9 mouse cellular contexts compared by ENCODE assay signal in the genomic region with DNA sequence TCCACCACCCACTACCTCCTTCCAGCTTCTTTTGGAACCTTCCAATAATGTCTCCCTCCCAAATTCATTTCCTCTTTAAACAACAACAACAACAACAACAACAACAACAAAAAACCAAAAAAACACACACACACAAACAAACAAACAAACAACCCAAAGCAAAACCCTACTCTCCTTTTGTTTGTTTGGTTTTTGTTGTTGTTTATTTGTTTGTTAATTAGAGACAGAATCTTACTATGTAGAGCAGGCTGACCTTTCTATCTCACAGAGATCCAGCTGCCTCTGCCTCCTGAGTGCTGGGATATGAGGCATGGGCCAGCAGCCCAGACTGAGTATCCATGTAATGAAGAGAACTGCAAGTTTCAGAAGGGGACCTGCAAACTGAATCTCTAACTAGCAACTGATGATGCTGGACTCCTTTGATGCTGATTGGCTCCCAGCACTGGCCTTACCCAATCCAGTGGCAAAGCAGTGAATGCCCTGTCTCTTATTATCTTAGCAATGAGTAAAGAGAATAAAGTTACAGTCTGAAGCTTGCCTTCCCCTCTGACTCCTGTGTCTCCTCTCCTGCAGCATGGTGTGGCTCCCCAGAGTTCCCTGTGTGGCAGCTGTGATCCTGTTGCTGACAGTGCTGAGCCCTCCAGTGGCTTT. TPM values are rescaled to one million over a fixed set of nuclear protein-coding genes. Genes with fewer than 3 reads are reported as not detected.
DNase-seq lines count a peak whose midpoint lies in the region; ATAC-seq and TF ChIP-seq lines count a peak whose summit lies in the region.
"Had no signal": no experiment of that assay in that cellular context is flagged by ENCODE, and none has a peak within 500 bp of the region (broad histone marks: within the 10 kb centered on the region; RNA-seq: fewer than 3 reads in every experiment).

A gene (plus strand): TSS at position 488 of the 651 bp plus-strand sequence.

- no peak within 1 kb of the TSS for H3K9ac ChIP-seq in forebrain, embryonic 11.5 days (ENCODE audit: low read length)
- no peak within 1 kb of the TSS for H3K9ac ChIP-seq in heart, postnatal 0 days (replicated peaks; ENCODE audit: low read depth, low read length)
- H3K9ac ChIP-seq in liver, embryonic 14.5 days (replicated peaks) = no peak within 1 kb of the TSS
- H3K9ac ChIP-seq in neural tube, embryonic 11.5 days (ENCODE audit: low read length) = no peak within 1 kb of the TSS
- H3K9ac ChIP-seq in stomach, embryonic 16.5 days (ENCODE audit: low read length) = no peak within 1 kb of the TSS

- no peak within 1 kb of the TSS for H3K4me2 ChIP-seq in forebrain, embryonic 11.5 days (ENCODE audit: low read depth, low read length, severe bottlenecking)
- H3K4me2 ChIP-seq in heart, postnatal 0 days (ENCODE audit: low read depth, low read length) = no peak within 1 kb of the TSS
- H3K4me2 ChIP-seq in liver, embryonic 14.5 days (ENCODE audit: low read depth) = no peak within 1 kb of the TSS
- no peak within 1 kb of the TSS for H3K4me2 ChIP-seq in neural tube, embryonic 11.5 days (ENCODE audit: low read depth)
- H3K4me2 ChIP-seq in stomach, embryonic 16.5 days (ENCODE audit: low read depth, low read length) = no peak within 1 kb of the TSS

- peak; percentile 91 for DNase-seq in 416B (ENCODE audit: low read depth)
- DNase-seq in forebrain, embryonic 11.5 days (ENCODE audit: low spot score) = peak; percentile 81
- peak; percentile 78 for DNase-seq in heart, postnatal 0 days (ENCODE audit: low spot score)
- DNase-seq in kidney, postnatal 25 days = peak; percentile 85 to 89
- DNase-seq in liver, embryonic 14.5 days (ENCODE audit: low read depth in 3 of 3, low spot score in 3 of 3) = peak in 2 of 3 experiments; percentile 42 to 44
- peak; percentile 75 for DNase-seq in neural tube, embryonic 11.5 days (ENCODE audit: low spot score)

- TF ChIP-seq EP300 in heart, postnatal 0 days (IDR thresholded peaks at IDR 0.05; ENCODE audit: low read depth) = no peak
- no peak for TF ChIP-seq EP300 in liver, embryonic 14.5 days (IDR thresholded peaks at IDR 0.05; ENCODE audit: low read depth)

- 0 out of 2 replicates have a peak, but pooled peaks have one; percentile 33 for TF ChIP-seq POLR2A in bone marrow, adult 2 months (IDR thresholded peaks at IDR 0.05; ENCODE audit: borderline replicate concordance, control insufficient read depth, low read depth, low read length)

- H3K27ac ChIP-seq in bone marrow, adult 2 months (ENCODE audit: control insufficient read depth, insufficient read depth, low read depth, low read length, poor library complexity) = peak within 1 kb of the TSS; percentile 84
- H3K27ac ChIP-seq in forebrain, embryonic 11.5 days (ENCODE audit: low read depth, low read length) = no peak within 1 kb of the TSS
- H3K27ac ChIP-seq in heart, postnatal 0 days (ENCODE audit: low read depth) = no peak within 1 kb of the TSS
- no peak within 1 kb of the TSS for H3K27ac ChIP-seq in liver, embryonic 14.5 days
- no peak within 1 kb of the TSS for H3K27ac ChIP-seq in neural tube, embryonic 11.5 days (ENCODE audit: low read depth, low read length)
- no peak within 1 kb of the TSS for H3K27ac ChIP-seq in stomach, embryonic 16.5 days (ENCODE audit: low read length)

- peak within 1 kb of the TSS; percentile 53 for H3K4me3 ChIP-seq in bone marrow, adult 2 months (replicated peaks; ENCODE audit: control insufficient read depth, low read depth, low read length)
- H3K4me3 ChIP-seq in forebrain, embryonic 11.5 days (ENCODE audit: low read depth, low read length) = no peak within 1 kb of the TSS
- H3K4me3 ChIP-seq in heart, postnatal 0 days (ENCODE audit: low read depth, low read length) = no peak within 1 kb of the TSS
- H3K4me3 ChIP-seq in liver, embryonic 14.5 days (ENCODE audit: insufficient read depth in 1 of 2, low read depth in 2 of 2, low read length in 2 of 2) = no peak within 1 kb of the TSS
- H3K4me3 ChIP-seq in neural tube, embryonic 11.5 days (ENCODE audit: low read depth, low read length) = no peak within 1 kb of the TSS
- H3K4me3 ChIP-seq in stomach, embryonic 16.5 days (replicated peaks; ENCODE audit: low read length) = no peak within 1 kb of the TSS

- H3K36me3 ChIP-seq in forebrain, embryonic 11.5 days (ENCODE audit: control insufficient read depth, insufficient read depth, low read length) = no peaks in the 10 kb centered on the region
- no peaks in the 10 kb centered on the region for H3K36me3 ChIP-seq in heart, postnatal 0 days (replicated peaks; ENCODE audit: control insufficient read depth, insufficient read depth, low read length)
- H3K36me3 ChIP-seq in liver, embryonic 14.5 days (replicated peaks; ENCODE audit: control insufficient read depth, insufficient read depth, low read depth) = no peaks in the 10 kb centered on the region
- H3K36me3 ChIP-seq in neural tube, embryonic 11.5 days (ENCODE audit: control insufficient read depth, insufficient read depth, low read length) = no peaks in the 10 kb centered on the region
- no peaks in the 10 kb centered on the region for H3K36me3 ChIP-seq in stomach, embryonic 16.5 days (ENCODE audit: control insufficient read depth, insufficient read depth, low read length)

- H3K9me3 ChIP-seq in forebrain, embryonic 11.5 days (ENCODE audit: control insufficient read depth, low read length) = no peaks in the 10 kb centered on the region
- H3K9me3 ChIP-seq in heart, postnatal 0 days (replicated peaks; ENCODE audit: control insufficient read depth, low read length) = no peaks in the 10 kb centered on the region
- H3K9me3 ChIP-seq in liver, embryonic 14.5 days (ENCODE audit: control insufficient read depth, low read length) = no peaks in the 10 kb centered on the region
- no peaks in the 10 kb centered on the region for H3K9me3 ChIP-seq in neural tube, embryonic 11.5 days (ENCODE audit: control insufficient read depth, low read length)
- H3K9me3 ChIP-seq in stomach, embryonic 16.5 days (replicated peaks; ENCODE audit: control insufficient read depth, low read length) = no peaks in the 10 kb centered on the region

- H3K4me1 ChIP-seq in bone marrow, adult 2 months (ENCODE audit: control insufficient read depth, insufficient read depth, low read length) = peaks cover 1% of the 10 kb centered on the region; the same call in 1 of the 2 replicates
- no peaks in the 10 kb centered on the region for H3K4me1 ChIP-seq in forebrain, embryonic 11.5 days (replicated peaks; ENCODE audit: control insufficient read depth, insufficient read depth, low read length)
- H3K4me1 ChIP-seq in heart, postnatal 0 days (ENCODE audit: control insufficient read depth, insufficient read depth) = 0 out of 2 replicates have a peak, but pooled peaks cover 6% of the 10 kb centered on the region
- H3K4me1 ChIP-seq in liver, embryonic 14.5 days (replicated peaks; ENCODE audit: control insufficient read depth in 2 of 2, insufficient read depth in 2 of 2, low read length in 1 of 2) = 0 out of 4 replicates have a peak, but pooled peaks cover 0 to 2% of the 10 kb centered on the region in 2 experiments
- no peaks in the 10 kb centered on the region for H3K4me1 ChIP-seq in neural tube, embryonic 11.5 days (ENCODE audit: control insufficient read depth, insufficient read depth, low read length)
- H3K4me1 ChIP-seq in stomach, embryonic 16.5 days (ENCODE audit: control insufficient read depth, insufficient read depth, low read length) = no peaks in the 10 kb centered on the region

- no peak for TF ChIP-seq CTCF in bone marrow, adult 2 months (IDR thresholded peaks at IDR 0.05; ENCODE audit: control insufficient read depth, insufficient read depth, low read length)
- no peak for TF ChIP-seq CTCF in heart, postnatal 0 days (IDR thresholded peaks at IDR 0.05; ENCODE audit: low read depth)
- TF ChIP-seq CTCF in liver, embryonic 14.5 days (IDR thresholded peaks at IDR 0.05; ENCODE audit: low read depth) = no peak

- H3K27me3 ChIP-seq in forebrain, embryonic 11.5 days (ENCODE audit: control insufficient read depth, insufficient read depth, low read length) = no peaks in the 10 kb centered on the region
- no peaks in the 10 kb centered on the region for H3K27me3 ChIP-seq in heart, postnatal 0 days (ENCODE audit: control insufficient read depth, insufficient read depth, low read length)
- H3K27me3 ChIP-seq in liver, embryonic 14.5 days (ENCODE audit: control insufficient read depth, insufficient read depth, low read length) = no peaks in the 10 kb centered on the region; the same call in 1 of the 2 replicates
- H3K27me3 ChIP-seq in neural tube, embryonic 11.5 days (ENCODE audit: control insufficient read depth, insufficient read depth, low read length) = no peaks in the 10 kb centered on the region
- no peaks in the 10 kb centered on the region for H3K27me3 ChIP-seq in stomach, embryonic 16.5 days (ENCODE audit: control insufficient read depth, insufficient read depth, low read length)

- peak; percentile 42; the same call in 1 of the 2 replicates for ATAC-seq in forebrain, embryonic 11.5 days (replicated peaks; ENCODE audit: low FRiP score)
- ATAC-seq in heart, postnatal 0 days (ENCODE audit: insufficient read depth, low read depth) = peak; percentile 67
- peak; percentile 31; the same call in 1 of the 2 replicates for ATAC-seq in liver, embryonic 14.5 days (ENCODE audit: insufficient read depth)
- ATAC-seq in neural tube, embryonic 11.5 days (ENCODE audit: insufficient read depth, low FRiP score, low TSS enrichment) = peak; percentile 74
- peak; percentile 65; the same call in 1 of the 2 replicates for ATAC-seq in stomach, embryonic 16.5 days (ENCODE audit: insufficient read depth, low FRiP score)
- ATAC-seq: Patski had no signal

RNA-seq across cellular contexts. Expression of the gene that starts here (rescaled TPM):
- polyA plus RNA-seq in bone marrow, adult 2 months (2011; ENCODE audit: insufficient read depth, insufficient read length, low replicate concordance, missing spikeins) = 32.6 and 82.7 TPM in 2 replicates
- polyA plus RNA-seq in forebrain, embryonic 11.5 days (2014; fragmentation: Nextera tagmentation; extraction: Ambion mirVana) = 0.92 and 0.99 TPM in 2 replicates
- 1.2 TPM in 1 of 2 replicates, not detected in the other for total RNA-seq in heart, postnatal 0 days (2014; rRNA removed; ENCODE audit: low replicate concordance)
- 4.1 and 4.4 TPM in 2 replicates for polyA plus RNA-seq in heart, postnatal 0 days (2015; fragmentation: Nextera tagmentation; extraction: Ambion mirVana)
- polyA plus RNA-seq in liver, embryonic 14.5 days (2012; rRNA removed) = 0.65 and 0.91 TPM in 2 replicates
- 0.80 and 0.83 TPM in 2 replicates for polyA plus RNA-seq in liver, embryonic 14.5 days (2014; fragmentation: Nextera tagmentation; extraction: Ambion mirVana)
- 0.70 and 1.8 TPM in 2 replicates for polyA plus RNA-seq in neural tube, embryonic 11.5 days (2014; fragmentation: Nextera tagmentation; extraction: Ambion mirVana)
- 4.0 and 5.9 TPM in 2 replicates for polyA plus RNA-seq in stomach, embryonic 16.5 days (2015; fragmentation: Nextera tagmentation; extraction: Ambion mirVana)

Comparison
In these comparisons a context has a peak if more than half of its experiments do, and no peak if none do; other contexts are left out.
1. Peak in DNase-seq and ATAC-seq in forebrain, embryonic 11.5 days; RNA of the gene not detected or under 1 TPM.
2. Peak in DNase-seq and ATAC-seq in liver, embryonic 14.5 days; RNA of the gene not detected or under 1 TPM.